Mouse (Mus musculus) lung, adult 2 months (tissue): Measurements from ENCODE around the gene Agap3. TPM values are rescaled to one million over a fixed set of nuclear protein-coding genes. Genes with fewer than 3 reads are reported as not detected.

ENCODE experiments used
- DNase-seq: peaks from one replicate; pipeline ENCODE4 v3.0.0; 2022
- H3K4me1 ChIP-seq: fragments of 200-500 bp; 2 replicates; pipeline ENCODE4 v1.6.1; 2011; ENCODE audit warnings: low read length; ENCODE audit not compliant: control insufficient read depth, insufficient read depth
- H3K4me3 ChIP-seq: fragments of 200-500 bp; replicated peaks from 2 replicates; pipeline ENCODE3; 2011; ENCODE audit warnings: low read depth, mild to moderate bottlenecking, control low read depth, low read length; ENCODE audit errors: extremely low read depth
- CTCF ChIP-seq: fragments of 200-500 bp; IDR thresholded peaks from 2 replicates; pipeline ENCODE4 v1.5.1; 2011; ENCODE audit warnings: mild to moderate bottlenecking, low read length, control low read depth; ENCODE audit not compliant: insufficient read depth
- POLR2A ChIP-seq: fragments of 200-500 bp; IDR thresholded peaks from 2 replicates; pipeline ENCODE4 v1.6.1; 2011; ENCODE audit warnings: low read depth, mild to moderate bottlenecking, control low read depth, low read length, borderline replicate concordance; ENCODE audit errors: extremely low read depth
- WGBS: fragments of 180-500 bp; shearing (Covaris S2); methylation state at CpG from one replicate; pipeline ENCODE4 v1.1.7; 2018; 5-methylcytosine and 5-hydroxymethylcytosine counted together
- polyA plus RNA-seq: library from polyadenylated mRNA; depleted of rRNA; stranded (reverse); fragments of >200 nt; gene quantifications from 2 replicates; pipeline ENCODE4 v1.2.3, GENCODE M21; 2012; rRNA removed

The Agap3 gene
- polyA plus RNA-seq, 1 experiment = 127 TPM

DNA sequence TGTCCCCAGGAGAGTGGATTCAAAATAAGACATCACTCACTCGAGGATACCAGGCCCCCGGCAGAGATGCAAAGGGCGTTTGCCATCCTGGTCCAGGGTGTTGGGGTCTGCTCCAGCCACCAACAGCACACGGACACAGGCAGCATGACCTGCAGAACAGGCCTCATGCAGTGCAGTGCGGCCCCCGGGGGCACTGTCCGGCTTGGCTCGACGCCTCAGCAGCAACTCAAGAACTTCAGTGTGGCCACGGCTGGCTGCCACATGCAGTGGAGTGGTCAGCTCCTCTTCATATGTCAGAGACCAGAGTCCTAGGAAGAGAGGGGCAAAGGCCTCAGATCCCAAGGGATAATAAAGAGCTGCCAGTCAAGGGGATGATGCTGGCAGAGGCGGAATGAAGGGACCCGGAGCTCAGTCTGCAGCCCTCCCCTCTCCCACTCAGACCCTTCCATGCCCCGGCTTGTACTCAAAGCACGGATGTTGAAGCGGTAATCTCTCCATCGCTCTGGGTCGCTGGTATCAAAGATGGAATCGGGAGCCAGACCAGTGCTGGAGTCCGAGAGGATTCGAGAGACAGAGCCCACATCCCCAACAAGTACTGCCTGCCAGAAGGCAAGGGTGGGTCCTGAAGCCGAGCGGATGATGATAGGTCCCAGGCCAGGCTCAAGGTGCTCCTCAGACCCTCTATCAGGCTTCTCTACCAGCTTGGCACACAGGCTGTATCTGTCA lies 87.8 kb downstream of the Agap3 start:
- no peak for DNase-seq
- TF ChIP-seq CTCF = no peak
- Histone ChIP-seq H3K4me1 (peaks cover 6% of the 10 kb centered on the region), H3K4me3 (no peak overlapping the region)
- WGBS = 86% methylated on average over 22 of the region's 22 CpGs

DNA sequence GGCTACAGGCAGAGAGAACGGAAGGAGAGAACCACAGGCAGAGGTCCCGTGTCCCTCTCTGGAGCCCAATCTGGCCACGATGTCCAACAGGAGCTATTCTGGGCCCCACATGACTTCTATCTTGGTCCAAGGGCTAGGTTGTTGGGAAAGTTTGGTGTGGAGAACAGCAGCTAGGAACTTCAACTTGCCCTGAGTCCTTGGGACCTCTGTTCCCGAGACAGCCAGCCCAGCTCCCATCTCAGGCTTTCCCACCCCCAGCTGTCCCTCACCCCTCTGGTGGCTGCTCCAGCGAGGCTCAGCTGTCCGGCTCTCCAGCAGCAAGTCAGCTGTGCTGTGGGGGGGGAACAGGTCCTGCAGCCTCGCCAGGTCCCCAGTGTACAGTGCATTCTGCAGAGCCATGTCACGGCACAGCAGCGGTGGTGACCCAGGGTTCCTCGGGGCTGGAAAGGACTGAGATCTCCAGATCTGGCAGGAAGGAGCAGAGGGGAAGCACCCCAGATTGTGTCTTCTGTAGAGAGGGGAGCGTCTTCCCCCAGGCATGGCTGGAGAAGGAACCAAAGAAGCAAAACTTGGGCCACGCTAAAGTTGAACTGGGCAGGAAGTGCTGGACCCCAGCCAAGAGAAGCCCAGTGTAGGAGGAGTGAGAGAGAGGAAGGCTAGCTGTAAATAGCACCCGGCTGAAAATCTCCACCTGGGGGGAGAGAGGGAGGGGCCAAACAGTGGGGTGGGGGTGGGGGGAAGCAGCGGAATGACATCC lies 88.6 kb downstream of the Agap3 start, which contains the start of gene Asb10:
TSS of gene Asb10 (minus strand) at position 592 of the 757 bp plus-strand sequence.
- H3K4me3 ChIP-seq = no peak within 1 kb of the TSS
- peak; percentile 33 for DNase-seq
- WGBS = 19% methylated on average over 14 of the region's 14 CpGs
- peaks cover 6% of the 10 kb centered on the region for H3K4me1 ChIP-seq
- TF ChIP-seq CTCF = no peak
- no peak for TF ChIP-seq POLR2A

DNA sequence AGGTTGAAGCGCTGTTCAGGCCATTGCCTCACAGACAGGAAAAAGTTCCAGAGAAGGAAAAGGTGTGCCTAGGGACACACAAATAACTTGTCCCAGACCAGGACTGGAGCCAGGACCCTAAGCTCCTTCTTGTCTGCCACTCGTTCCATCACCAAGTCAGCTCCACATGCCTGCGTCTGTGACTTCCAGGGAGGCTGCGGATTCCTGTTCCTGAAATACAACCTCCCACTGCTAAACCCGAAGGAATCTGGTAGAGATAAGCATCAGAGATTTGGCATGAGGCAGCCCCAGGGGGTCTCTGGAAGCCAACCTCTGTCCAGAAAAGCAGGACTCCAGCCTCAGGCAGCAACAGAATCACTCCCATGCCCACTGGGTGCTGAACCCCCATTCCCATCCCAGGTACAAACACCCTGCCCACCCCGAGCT lies 89.2 kb downstream of the Agap3 start:
- WGBS = 13% methylated on average over 6 of the region's 6 CpGs
- Histone ChIP-seq H3K4me1 (peaks cover 6% of the 10 kb centered on the region), H3K4me3 (no peak overlapping the region)
- no peak for TF ChIP-seq POLR2A
- no peak for TF ChIP-seq CTCF
- no peak for DNase-seq

DNA sequence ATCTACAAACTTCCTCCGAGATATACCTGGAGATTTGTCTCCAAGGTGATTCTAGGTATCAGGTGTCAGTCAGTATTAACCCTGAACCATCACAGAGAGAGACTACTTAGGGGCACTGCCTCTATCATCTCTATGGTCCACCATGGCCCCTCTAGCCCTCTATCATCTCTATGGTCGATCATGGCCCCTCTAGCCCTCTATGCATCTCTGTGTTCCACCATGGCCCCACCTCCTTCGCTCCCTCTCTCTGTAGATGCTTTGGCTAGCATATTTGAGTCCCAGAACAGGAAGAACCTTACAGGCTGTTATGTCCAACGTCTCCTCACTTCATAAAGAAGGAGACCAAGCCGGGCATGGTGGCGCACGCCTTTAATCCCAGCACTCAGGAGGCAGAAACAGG lies 90.7 kb downstream of the Agap3 start:
- TF ChIP-seq POLR2A (no peak), CTCF (no peak)
- Histone ChIP-seq H3K4me1 (peaks cover 6% of the 10 kb centered on the region), H3K4me3 (no peak overlapping the region)
- WGBS = 79% methylated on average over 7 of the region's 7 CpGs
- DNase-seq = no peak

DNA sequence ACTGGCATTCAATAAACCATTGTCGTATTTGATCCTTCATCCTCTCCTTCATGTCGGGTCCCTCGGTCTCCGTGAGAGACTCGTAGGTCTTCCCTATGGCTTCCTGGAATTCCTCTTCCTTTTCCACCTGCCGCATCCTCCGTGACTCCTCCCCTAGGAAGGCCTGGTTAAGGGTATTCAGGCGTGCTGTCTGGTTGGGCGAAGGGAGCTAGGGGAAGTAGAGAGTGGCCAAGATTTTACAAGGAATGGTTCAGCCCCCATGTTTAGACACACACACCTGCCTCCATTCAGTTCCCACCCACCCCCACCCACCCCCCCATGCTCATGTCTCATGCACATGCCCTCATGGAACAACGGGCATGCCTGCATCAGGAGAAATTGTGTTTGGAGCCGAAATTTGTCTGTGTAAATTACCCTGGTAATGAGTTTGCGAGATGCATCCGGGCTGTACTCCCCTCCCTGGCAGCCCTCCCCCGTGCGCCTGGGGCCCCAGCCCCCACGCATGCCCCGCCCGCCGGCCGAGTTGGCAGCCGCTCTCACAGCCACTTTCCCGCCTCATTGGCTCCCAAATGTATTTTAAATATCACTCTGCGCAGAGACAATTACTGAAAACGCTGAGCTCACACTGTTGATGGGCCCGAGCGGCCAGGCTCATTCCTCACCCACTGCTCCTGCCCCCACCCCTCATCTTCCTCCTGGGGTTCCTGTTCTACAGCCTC lies 98.8 kb downstream of the Agap3 start:
- TF ChIP-seq CTCF = no peak
- Histone ChIP-seq H3K4me3 (no peak overlapping the region), H3K4me1 (no peaks in the 10 kb centered on the region)
- 23% methylated on average over 26 of the region's 26 CpGs for WGBS
- DNase-seq = no peak

DNA sequence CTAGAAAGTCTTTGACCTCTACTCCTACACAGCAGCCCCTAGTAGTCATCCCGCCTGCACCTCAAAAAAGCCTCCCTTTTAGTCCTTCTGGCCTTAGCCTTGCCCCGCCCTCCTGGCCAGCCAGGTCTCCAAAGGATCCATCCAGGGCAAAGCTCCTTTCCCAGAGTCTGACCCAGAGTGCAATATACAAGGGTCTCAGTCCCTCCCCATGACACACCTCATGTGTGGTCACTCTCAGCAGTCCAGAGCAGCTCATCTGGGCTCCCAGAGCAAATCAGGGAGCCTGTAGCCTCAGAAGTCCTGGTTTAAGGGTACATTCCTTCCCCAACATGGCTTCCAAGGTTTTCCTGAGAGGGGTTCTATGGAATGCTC lies 99.3 kb downstream of the Agap3 start:
- DNase-seq = no peak
- WGBS = 59% methylated on average over 2 of the region's 2 CpGs
- no peaks in the 10 kb centered on the region for H3K4me1 ChIP-seq
- no peak for TF ChIP-seq POLR2A
- no peak for TF ChIP-seq CTCF
- H3K4me3 ChIP-seq = no peak overlapping the region

Other genes with a start within 250 kb of the Agap3 start
- 29.5 and 37.1 TPM in 2 replicates for gene Kcnh2, start 100.6 kb upstream of the Agap3 start, polyA plus RNA-seq
- gene Nos3, start 87.4 kb upstream of the Agap3 start, polyA plus RNA-seq = 21.0 and 28.2 TPM in 2 replicates
- 2.0 and 9.7 TPM in 2 replicates for gene Atg9b, start 60.0 kb upstream of the Agap3 start, polyA plus RNA-seq
- gene Abcb8, start 58.5 kb upstream of the Agap3 start, polyA plus RNA-seq = 36.0 and 38.5 TPM in 2 replicates
- gene Asic3, start 38.8 kb upstream of the Agap3 start, polyA plus RNA-seq = 0.15 and 0.50 TPM in 2 replicates
- 47.0 and 71.4 TPM in 2 replicates for gene Cdk5, start 28.6 kb upstream of the Agap3 start, polyA plus RNA-seq
- gene Slc4a2, start 28.3 kb upstream of the Agap3 start, polyA plus RNA-seq = 84.6 and 86.8 TPM in 2 replicates
- gene Fastk, start 6.9 kb upstream of the Agap3 start, polyA plus RNA-seq = 187 and 234 TPM in 2 replicates
- 49.5 and 56.4 TPM in 2 replicates for gene Tmub1, start 4.3 kb upstream of the Agap3 start, polyA plus RNA-seq
- 0.02 TPM in 1 of 2 replicates, not detected in the other for gene Gbx1, start 75.0 kb downstream of the Agap3 start, polyA plus RNA-seq
- gene Asb10, start 88.8 kb downstream of the Agap3 start, polyA plus RNA-seq = 2.2 and 4.9 TPM in 2 replicates
- gene 4931409K22Rik, start 104.6 kb downstream of the Agap3 start, polyA plus RNA-seq = not detected in 2 replicates
- gene Abcf2, start 125.3 kb downstream of the Agap3 start, polyA plus RNA-seq = 43.6 and 48.7 TPM in 2 replicates
- 39.3 and 47.2 TPM in 2 replicates for gene Chpf2, start 134.6 kb downstream of the Agap3 start, polyA plus RNA-seq
- gene Smarcd3, start 172.2 kb downstream of the Agap3 start, polyA plus RNA-seq = 21.3 and 22.2 TPM in 2 replicates
- gene Nub1, start 233.4 kb downstream of the Agap3 start, polyA plus RNA-seq = 49.0 and 59.9 TPM in 2 replicates